Mouse (Mus musculus): ENCODE measurements around the gene A830018L16Rik. TPM values are rescaled to one million over a fixed set of nuclear protein-coding genes. Genes with fewer than 3 reads are reported as not detected.

The A830018L16Rik gene
- total RNA-seq, 2 experiments from 2014 or later, result 84.1 to 86.1 TPM

DNA sequence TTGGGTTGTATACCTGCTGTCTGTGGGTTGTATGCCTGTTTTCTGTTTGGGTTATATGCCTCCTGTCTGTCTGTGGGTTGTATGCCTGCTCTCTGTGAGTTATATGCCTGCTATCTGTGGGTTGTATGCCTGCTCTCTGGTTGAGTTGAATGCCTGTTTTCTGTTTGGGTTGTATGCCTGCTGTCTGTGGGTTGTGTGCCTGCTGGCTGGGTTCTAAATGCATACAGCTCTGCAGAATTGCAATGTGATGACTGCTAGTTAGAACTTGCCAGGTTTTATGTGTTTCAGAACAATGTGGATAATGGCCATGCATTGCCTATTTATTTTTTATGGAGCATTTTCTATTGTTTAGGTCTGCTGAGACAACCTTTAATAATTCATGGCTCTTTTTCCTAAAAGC is 236.2 kb downstream of the A830018L16Rik start:
- no peak for DNase-seq (ENCODE audit: low spot score in 2 of 2)

DNA sequence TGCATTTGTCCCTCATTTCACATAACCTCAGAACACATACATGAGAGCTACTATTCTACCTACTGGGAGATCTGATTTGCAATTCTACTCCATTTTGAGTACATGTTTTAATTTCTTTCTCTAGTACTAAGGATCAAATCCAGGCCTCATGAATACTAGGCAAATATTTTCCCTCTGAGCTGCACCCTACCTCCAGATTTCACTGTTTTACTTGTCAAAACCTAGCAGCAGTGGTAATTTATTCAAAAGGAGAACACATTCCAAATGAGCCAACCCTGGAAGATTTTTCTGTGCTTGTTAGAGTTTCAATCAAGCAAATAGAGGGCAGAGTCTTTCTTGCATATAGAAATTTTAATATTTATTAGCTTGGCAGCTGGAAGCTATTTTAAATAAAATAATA is 238.9 kb downstream of the A830018L16Rik start:
- no peak for DNase-seq (ENCODE audit: low spot score in 2 of 2)

GRCm38 (mm10) chr1:11657341-11658060 is 243.6 kb downstream of the A830018L16Rik start:
- DNase-seq (ENCODE audit: low spot score in 2 of 2), result peak; percentile 22 to 48

- no peak for DNase-seq (ENCODE audit: low spot score in 2 of 2)
Observed at GRCm38 (mm10) chr1:11658061-11658625, 244.2 kb downstream of the A830018L16Rik start.

DNA sequence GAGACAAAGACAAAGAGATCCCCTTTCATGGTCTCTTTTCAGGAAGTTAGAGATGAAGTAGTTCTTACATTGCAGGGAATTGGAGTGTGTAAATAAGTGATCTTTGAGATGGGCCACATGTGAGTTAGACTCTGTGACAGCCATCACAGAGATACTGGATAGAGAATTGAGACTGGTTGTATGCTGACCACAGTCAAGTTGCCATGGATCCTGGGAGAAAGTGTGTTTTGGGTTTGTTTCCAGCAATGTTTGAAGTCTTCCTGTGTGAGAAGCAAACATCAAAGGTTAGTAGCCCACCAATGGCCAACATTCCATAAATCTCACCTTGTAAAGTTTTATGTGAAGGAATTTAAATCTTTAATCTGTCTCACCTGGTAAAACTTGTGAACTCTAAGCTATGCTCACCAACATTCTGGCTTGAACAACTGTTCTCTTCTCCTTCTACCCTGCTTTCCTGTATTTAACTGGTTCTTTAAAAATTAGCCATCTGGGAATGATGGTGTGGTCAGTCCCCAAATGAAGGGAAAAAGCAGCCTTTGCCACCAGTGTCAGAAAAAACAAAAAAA is 330.9 kb downstream of the A830018L16Rik start:
- no peak for DNase-seq (ENCODE audit: low spot score in 2 of 2)

DNA sequence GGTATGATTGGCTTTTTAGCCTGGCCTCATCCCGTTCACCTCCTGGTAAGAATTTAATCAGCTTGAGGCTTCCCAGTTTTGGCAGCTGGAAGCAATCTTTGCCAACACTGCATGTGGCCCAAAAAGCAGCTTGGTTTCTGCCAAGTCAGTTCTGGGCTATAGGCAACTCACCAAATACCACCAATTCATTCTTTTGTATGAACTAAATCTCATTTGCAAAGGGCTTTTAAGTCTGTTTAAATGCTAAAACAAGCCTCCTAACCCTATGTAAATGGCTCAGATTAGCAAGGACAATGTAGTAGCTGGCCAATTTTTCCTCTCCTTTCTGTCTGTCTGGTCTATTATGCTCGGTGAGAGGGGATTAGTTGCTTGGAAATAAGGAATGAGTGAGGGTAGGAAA is 334.5 kb downstream of the A830018L16Rik start:
- DNase-seq (ENCODE audit: low spot score in 2 of 2), result no peak

DNA sequence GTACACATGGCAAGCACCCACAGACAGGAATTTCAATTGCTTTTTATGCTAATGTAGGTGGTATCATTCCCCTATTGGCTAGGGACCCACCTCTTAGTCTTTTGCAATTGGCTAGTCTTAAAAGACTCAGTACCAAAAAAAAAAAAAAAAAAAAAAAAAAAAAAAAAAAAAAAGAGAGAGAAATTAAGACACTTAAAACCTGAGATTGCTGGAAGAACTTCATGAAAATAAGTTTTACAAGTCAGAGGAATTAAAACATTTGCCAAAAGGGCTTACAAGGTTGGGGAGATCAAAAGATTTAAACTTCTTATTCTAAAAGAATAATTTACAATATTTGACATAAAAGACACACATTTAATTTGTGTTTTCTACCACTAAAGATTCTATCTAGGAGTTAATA is 336.2 kb downstream of the A830018L16Rik start:
- DNase-seq (ENCODE audit: low spot score in 2 of 2), result no peak

GRCm38 (mm10) chr1:11750607-11751006 is 336.7 kb downstream of the A830018L16Rik start:
- no peak for DNase-seq (ENCODE audit: low spot score in 2 of 2)

DNA sequence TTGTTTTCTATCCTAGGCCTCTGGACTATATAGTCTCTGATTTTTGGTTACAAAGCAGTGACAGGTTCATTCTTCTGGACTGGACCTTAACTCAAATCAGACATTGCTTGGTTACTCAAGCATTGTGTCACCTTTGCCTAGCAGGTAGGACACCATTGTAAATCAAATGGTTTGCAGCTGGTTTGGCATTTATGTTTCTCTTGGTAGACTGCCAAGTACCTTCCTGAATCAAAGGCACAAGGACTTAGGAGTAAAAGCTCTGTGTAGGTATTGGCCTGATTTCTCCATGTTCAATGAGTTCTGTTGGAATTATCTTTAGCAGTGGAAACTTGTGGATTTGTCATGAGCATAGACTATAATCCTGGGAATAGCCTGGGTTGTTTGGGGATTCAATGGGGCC is 338.1 kb downstream of the A830018L16Rik start:
- no peak for DNase-seq (ENCODE audit: low spot score in 2 of 2)

GRCm38 (mm10) chr1:11788264-11788663 is 374.4 kb downstream of the A830018L16Rik start:
- no peak for DNase-seq (ENCODE audit: low spot score in 2 of 2)

DNA sequence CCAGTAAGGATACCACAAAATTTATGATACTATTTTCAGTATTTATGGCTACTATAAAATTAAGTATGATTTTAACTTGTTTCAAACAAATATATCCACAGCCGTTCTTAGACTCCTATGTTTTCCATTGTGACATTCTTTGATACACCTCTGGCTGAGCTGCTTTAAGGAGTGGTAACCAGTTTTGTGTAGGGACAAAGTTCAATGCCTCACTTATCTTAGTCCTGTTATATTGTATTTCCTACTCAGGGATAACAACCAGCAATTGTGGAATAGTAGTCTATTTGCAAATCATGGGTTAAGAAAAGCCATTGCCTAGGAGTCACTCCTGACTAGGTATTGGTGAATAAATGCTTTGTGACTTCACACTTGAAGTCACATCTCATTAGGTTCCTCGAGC is 378.9 kb downstream of the A830018L16Rik start:
- no peak for DNase-seq (ENCODE audit: low spot score in 2 of 2)

DNA sequence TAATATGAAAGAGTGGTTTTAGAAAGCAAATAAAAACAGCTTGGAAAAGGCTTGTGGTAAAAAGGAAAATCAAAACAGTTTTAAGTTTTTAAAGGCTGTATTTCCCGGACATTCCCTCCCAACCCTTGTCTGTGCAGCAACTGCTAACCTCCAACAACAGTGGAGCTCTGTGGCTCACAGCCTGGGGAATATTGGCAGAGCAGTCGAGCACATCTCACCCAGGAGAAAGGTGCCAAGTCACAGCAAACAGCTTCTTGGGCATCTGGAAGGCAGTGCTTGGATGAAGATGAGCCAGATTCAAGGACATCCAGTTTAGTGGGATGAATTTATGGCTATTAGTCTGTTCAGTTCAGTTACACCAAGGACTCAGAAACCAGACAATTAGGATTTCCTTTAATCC is 381.8 kb downstream of the A830018L16Rik start:
- peak; percentile 47 to 59 for DNase-seq (ENCODE audit: low spot score in 2 of 2)

GRCm38 (mm10) chr1:11872847-11873246 is 458.9 kb downstream of the A830018L16Rik start:
- DNase-seq (ENCODE audit: low spot score in 2 of 2), result no peak

DNA sequence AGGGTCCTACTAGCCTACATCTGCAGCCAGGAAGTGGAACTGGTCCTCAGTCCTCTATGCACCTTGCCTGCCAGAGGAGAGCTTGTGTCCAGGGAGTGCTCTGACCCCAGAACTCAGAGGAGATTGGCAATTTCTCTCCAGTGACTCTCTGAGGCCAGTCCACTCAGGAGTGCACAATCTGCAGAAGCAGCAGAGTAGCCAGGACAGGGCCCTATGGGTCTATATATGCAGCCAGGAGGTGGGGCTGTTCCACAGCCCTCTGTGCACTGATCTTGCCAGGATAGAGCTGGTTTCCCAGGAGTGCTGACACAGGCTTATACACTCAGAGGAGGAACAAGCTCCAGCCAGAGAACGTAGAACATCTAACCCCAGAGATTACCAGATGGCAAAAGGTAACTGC is 459.7 kb downstream of the A830018L16Rik start:
- no peak for DNase-seq (ENCODE audit: low spot score in 2 of 2)

- DNase-seq (ENCODE audit: low spot score in 2 of 2), result no peak
Observed at GRCm38 (mm10) chr1:11881706-11882105, 467.8 kb downstream of the A830018L16Rik start.

GRCm38 (mm10) chr1:11895715-11896114 is 481.8 kb downstream of the A830018L16Rik start:
- no peak for DNase-seq (ENCODE audit: low spot score in 2 of 2)

DNA sequence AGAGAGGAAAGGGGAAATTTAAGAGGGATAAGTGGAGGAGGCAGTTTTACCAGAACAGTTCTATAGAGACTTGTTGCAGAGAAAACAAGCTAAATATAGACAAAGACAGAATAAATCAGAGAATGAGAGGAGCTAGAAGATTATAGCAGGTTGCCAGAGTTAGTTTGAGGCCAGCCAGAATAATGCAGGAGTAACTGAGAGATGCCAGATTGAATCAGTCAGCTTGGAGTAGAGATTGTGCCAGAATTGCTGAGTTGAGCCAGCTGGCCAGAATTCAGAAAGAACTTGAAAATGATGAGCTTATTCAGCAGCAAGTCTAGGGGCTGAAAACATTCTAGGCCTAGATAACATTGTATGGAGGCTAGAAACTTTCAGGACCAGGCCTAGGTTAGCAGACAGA is 502.0 kb downstream of the A830018L16Rik start:
- DNase-seq (ENCODE audit: low spot score in 2 of 2), result peak in 1 of 2 experiments; percentile 18

DNA sequence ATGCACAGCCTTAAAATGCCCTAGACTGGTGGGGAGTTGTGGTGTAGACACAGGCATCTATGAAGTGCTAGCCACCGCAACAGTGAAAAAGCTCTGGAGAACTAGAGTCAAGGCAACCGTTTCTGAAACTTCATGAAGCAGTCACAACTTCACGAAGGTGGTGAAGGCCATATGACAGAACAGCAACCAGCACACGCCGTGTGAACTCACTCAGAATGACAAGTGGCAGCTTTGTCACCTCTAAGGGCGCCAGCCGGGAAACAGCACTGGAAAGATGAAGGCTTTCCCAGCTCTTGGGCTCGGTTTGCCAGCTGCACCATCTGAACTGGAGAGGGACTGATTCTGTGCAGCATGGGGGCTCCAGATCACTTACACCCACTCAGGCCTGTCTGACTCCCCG is 523.1 kb downstream of the A830018L16Rik start:
- peak; percentile 4 to 14 for DNase-seq (ENCODE audit: low spot score in 2 of 2)

DNA sequence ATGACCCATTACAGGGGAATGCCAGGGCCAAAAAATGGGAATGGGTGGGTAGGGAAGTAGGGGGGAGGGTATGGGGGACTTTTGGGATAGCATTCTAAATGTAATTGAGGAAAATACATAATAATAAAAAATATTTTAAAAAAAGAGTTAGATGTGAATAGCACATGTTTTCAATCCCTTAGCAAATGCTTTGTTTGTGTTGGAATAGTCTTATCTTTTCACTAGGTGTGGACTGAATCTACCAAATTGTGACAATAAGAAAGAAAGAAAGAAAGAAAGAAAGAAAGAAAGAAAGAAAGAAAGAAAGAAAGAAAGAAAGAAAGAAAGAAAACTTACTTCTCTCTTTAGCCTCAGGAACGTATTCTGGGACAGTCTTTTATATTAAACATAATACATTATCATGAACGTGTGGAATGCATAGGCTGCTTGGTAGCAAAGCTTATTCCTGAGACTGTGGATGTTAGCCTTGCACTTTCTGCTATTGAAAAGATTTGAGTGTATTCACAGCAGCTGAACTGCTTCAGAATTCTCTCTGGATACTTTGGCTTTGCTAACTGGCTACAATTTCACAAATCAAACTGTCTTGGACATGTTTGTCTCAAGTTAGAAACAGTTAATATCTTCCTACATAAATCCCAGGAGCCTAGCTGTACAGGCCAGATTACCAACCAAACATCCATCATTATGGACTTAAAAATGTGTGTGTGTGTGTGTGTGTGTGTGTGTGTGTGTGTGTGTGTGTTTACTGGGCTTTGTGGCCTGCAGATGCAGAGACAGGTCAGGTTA is 545.7 kb downstream of the A830018L16Rik start:
- DNase-seq (ENCODE audit: low spot score in 2 of 2), result no peak

- DNase-seq (ENCODE audit: low spot score in 2 of 2), result no peak
Observed at GRCm38 (mm10) chr1:11982590-11983136, 568.8 kb downstream of the A830018L16Rik start.

GRCm38 (mm10) chr1:11990011-11990410 is 576.1 kb downstream of the A830018L16Rik start:
- no peak for DNase-seq (ENCODE audit: low spot score in 2 of 2)

Measured in layer of hippocampus, postnatal 10 days (tissue).